Mouse (Mus musculus): Measurements from ENCODE around the gene Bcar3. TPM values are rescaled to one million over a fixed set of nuclear protein-coding genes. Genes with fewer than 3 reads are reported as not detected.

The Bcar3 gene
- total and polyA plus RNA-seq, 3 experiments: 47.4 to 61.2 (median 52.0) TPM

GRCm38 (mm10) chr3:122438143-122438825 is 144.3 kb downstream of the Bcar3 start:
- Histone ChIP-seq H3K9me3 (replicated peaks; ENCODE audit: low read length) (no peaks in the 10 kb centered on the region), H3K36me3 (replicated peaks in 1 of 2; ENCODE audit: control insufficient read depth in 1 of 2, insufficient read depth in 1 of 2, low read length in 1 of 2) (peaks cover 26 to 87% of the 10 kb centered on the region in 2 experiments), H3K27ac (ENCODE audit: insufficient read depth, low read depth) (no peak overlapping the region; the same call in 1 of the 2 replicates), H3K9ac (ENCODE audit: insufficient read depth, low read depth) (no peak overlapping the region), H3K4me2 (ENCODE audit: insufficient read depth, low read depth, poor library complexity, severe bottlenecking) (no peak overlapping the region), H3K27me3 (replicated peaks) (no peaks in the 10 kb centered on the region), H3K4me3 (replicated peaks in 1 of 3; ENCODE audit: low read depth in 2 of 3, low read length in 2 of 3, poor library complexity in 1 of 3) (no peak overlapping the region), H3K4me1 (ENCODE audit: control insufficient read depth in 1 of 2, insufficient read depth in 2 of 2) (peaks cover 3 to 44% of the 10 kb centered on the region in 2 experiments; a peak in 3 of 4 replicates), H3K79me2 (replicated peaks; ENCODE audit: control insufficient read depth, extremely low read depth, insufficient read depth, poor library complexity, severe bottlenecking) (peaks cover 44% of the 10 kb centered on the region)
- in situ Hi-C loops (cut with MboI; ENCODE audit: low pct_ligation_motif_present, low pct_unique_long_range_greater_than_20kb, low sequenced_read_pairs): no loop called here
- no peak for TF ChIP-seq BHLHE40 (IDR thresholded peaks at IDR 0.05; ENCODE audit: low read depth, low read length)
- no peak for TF ChIP-seq UBTF (IDR thresholded peaks at IDR 0.05; ENCODE audit: low read depth, low read length)
- dilution Hi-C loops (cut with MboI; ENCODE audit: extremely low pct_ligation_motif_present, extremely low pct_unique_long_range_greater_than_20kb, low sequenced_read_pairs): no loop called here
- no peak for DNase-seq (ENCODE audit: extremely low read depth)

GRCm38 (mm10) chr3:122445696-122446095 is 151.8 kb downstream of the Bcar3 start:
- Histone ChIP-seq H3K27ac (ENCODE audit: insufficient read depth, low read depth) (no peak overlapping the region), H3K9ac (ENCODE audit: insufficient read depth, low read depth) (no peak overlapping the region), H3K4me3 (replicated peaks in 1 of 3; ENCODE audit: low read depth in 2 of 3, low read length in 2 of 3, poor library complexity in 1 of 3) (no peak overlapping the region), H3K79me2 (replicated peaks; ENCODE audit: control insufficient read depth, extremely low read depth, insufficient read depth, poor library complexity, severe bottlenecking) (peaks cover 39% of the 10 kb centered on the region), H3K36me3 (replicated peaks in 1 of 2; ENCODE audit: control insufficient read depth in 1 of 2, insufficient read depth in 1 of 2, low read length in 1 of 2) (peaks cover 45 to 92% of the 10 kb centered on the region in 2 experiments), H3K9me3 (replicated peaks; ENCODE audit: low read length) (no peaks in the 10 kb centered on the region), H3K27me3 (replicated peaks) (no peaks in the 10 kb centered on the region), H3K4me2 (ENCODE audit: insufficient read depth, low read depth, poor library complexity, severe bottlenecking) (no peak overlapping the region), H3K4me1 (ENCODE audit: control insufficient read depth in 1 of 2, insufficient read depth in 2 of 2) (peaks cover 3 to 19% of the 10 kb centered on the region in 2 experiments; a peak in 3 of 4 replicates)
- DNase-seq (ENCODE audit: extremely low read depth): no peak
- dilution Hi-C loops (cut with MboI; ENCODE audit: extremely low pct_ligation_motif_present, extremely low pct_unique_long_range_greater_than_20kb, low sequenced_read_pairs) (no loop called here), in situ Hi-C loops (cut with MboI; ENCODE audit: low pct_ligation_motif_present, low pct_unique_long_range_greater_than_20kb, low sequenced_read_pairs) (no loop called here)
- TF ChIP-seq SMC3 (IDR thresholded peaks at IDR 0.05; ENCODE audit: low read depth, low read length): no peak
- TF ChIP-seq BHLHE40 (IDR thresholded peaks at IDR 0.05; ENCODE audit: low read depth, low read length): no peak
- no peak for TF ChIP-seq JUN (IDR thresholded peaks at IDR 0.05; ENCODE audit: insufficient read depth, low read depth, low read length)
- no peak for TF ChIP-seq ETS1 (conservative IDR thresholded peaks at IDR 0.05; ENCODE audit: low read depth, low read length)
- no peak for TF ChIP-seq JUND (conservative IDR thresholded peaks at IDR 0.05; ENCODE audit: low read depth, low read length)
- TF ChIP-seq PAX5 (IDR thresholded peaks at IDR 0.05; ENCODE audit: low read length): no peak
- no peak for TF ChIP-seq CTCF (conservative IDR thresholded peaks at IDR 0.05 in 1 of 2, IDR thresholded peaks at IDR 0.05 in 1 of 2; ENCODE audit: low read depth in 2 of 2, low read length in 2 of 2)
- TF ChIP-seq ELF1 (IDR thresholded peaks at IDR 0.05; ENCODE audit: low read depth, low read length): no peak
- TF ChIP-seq MXI1 (IDR thresholded peaks at IDR 0.05; ENCODE audit: low read depth, low read length): no peak
- no peak for TF ChIP-seq CHD2 (IDR thresholded peaks at IDR 0.05; ENCODE audit: low read length)
- TF ChIP-seq RCOR1 (conservative IDR thresholded peaks at IDR 0.05; ENCODE audit: low read depth, low read length): no peak
- no peak for TF ChIP-seq NELFE (IDR thresholded peaks at IDR 0.05; ENCODE audit: low read depth, low read length)
- no peak for TF ChIP-seq USF2 (conservative IDR thresholded peaks at IDR 0.05; ENCODE audit: low read depth, low read length)
- no peak for TF ChIP-seq IRF4 (IDR thresholded peaks at IDR 0.05; ENCODE audit: low read depth, low read length)
- no peak for TF ChIP-seq E2F4 (IDR thresholded peaks at IDR 0.05; ENCODE audit: insufficient replicate concordance, low read depth, low read length)
- no peak for TF ChIP-seq MAZ (IDR thresholded peaks at IDR 0.05; ENCODE audit: low read depth, low read length)
- TF ChIP-seq TBP (conservative IDR thresholded peaks at IDR 0.05; ENCODE audit: low read depth, low read length): no peak
- no peak for TF ChIP-seq HCFC1 (IDR thresholded peaks at IDR 0.05; ENCODE audit: low read depth, low read length)
- TF ChIP-seq TCF12 (IDR thresholded peaks at IDR 0.05; ENCODE audit: low read depth, low read length): no peak
- no peak for TF ChIP-seq ZKSCAN1 (IDR thresholded peaks at IDR 0.05; ENCODE audit: borderline replicate concordance, low read depth, low read length)
